Mouse (Mus musculus): ENCODE measurements around the gene Gdpgp1. TPM values are rescaled to one million over a fixed set of nuclear protein-coding genes. Genes with fewer than 3 reads are reported as not detected.

Gene Gdpgp1
- polyA plus RNA-seq, 1 experiment from 2014 or later = 5.6 TPM

DNA sequence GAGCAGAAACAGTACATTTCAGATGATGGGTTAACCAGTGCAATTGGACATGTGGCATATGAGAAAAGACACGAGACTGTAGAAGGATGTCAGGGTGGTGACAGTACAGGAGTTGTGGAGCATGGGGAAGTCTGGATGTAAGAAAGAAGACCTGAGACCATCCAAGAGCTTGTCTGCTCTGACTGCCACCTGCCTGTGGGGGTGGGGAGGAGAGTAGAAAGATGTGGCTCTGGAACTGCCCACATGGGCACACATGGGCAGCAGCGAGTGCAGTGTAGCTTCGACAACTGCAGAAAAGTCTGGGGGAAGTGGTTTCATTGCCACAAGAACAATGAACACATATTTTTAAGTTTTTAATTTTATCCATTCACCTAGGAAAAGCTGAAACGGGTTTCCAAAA is 35.3 kb upstream of the Gdpgp1 start:
- Histone ChIP-seq H3K27ac (ENCODE audit: low read depth, low read length) (peak overlapping the region; percentile 91), H3K4me3 (ENCODE audit: low read depth, low read length) (peak overlapping the region; percentile 54), H3K27me3 (ENCODE audit: control insufficient read depth, insufficient read depth, low read length) (no peaks in the 10 kb centered on the region), H3K9ac (ENCODE audit: low read depth, low read length) (peak overlapping the region; percentile 75; the same call in 1 of the 2 replicates), H3K4me2 (replicated peaks; ENCODE audit: low read depth, low read length) (peak overlapping the region; percentile 61), H3K4me1 (replicated peaks; ENCODE audit: control insufficient read depth, insufficient read depth, low read length) (peaks cover 9% of the 10 kb centered on the region), H3K9me3 (ENCODE audit: control insufficient read depth, low read length) (no peaks in the 10 kb centered on the region), H3K36me3 (ENCODE audit: control insufficient read depth, insufficient read depth, low read length) (no peaks in the 10 kb centered on the region)
- WGBS = 19% methylated on average over 4 of the region's 4 CpGs
- DNase-seq (ENCODE audit: low spot score) (no peak), ATAC-seq (ENCODE audit: low FRiP score) (no peak)

DNA sequence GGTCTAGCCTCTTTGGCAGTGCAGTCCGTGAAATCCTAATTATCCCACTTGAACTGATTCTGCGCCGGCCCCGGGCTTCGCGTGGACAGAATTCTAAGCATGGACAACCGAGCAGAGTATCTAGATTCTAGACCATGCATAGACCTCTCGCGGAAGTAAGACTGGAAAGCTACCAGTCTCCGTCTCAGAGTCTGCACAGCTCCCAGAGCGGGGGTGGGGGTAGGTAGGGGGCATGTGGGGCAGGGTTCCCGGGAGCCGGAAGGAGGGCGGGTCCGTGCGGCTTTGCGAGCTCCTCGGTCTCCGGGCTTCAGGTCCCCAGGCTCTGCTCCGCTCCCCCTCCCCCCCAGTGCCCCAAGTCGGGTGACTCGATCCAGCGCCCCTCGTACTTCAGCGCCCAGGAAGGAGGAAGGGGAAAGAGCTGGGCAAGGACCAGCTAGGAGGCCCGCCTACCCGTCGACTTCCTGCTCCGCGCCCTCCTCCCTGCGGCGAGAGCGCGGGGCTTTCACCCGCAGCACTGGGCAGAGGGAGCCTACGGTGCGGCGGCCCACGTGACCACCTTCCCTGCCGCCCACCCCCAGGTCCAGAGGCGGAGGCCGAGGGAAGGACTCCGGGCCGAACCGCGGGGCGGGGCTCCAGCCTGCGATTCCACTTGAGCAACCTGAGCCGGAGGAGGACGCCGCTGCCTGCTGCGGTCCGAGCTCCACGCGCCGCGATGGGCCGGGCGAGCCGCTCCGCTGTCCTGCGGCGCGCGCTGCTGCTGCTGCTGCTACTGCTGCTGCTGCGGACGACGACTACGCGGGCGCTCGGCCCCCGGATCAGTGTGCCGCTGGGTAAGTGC is 34.5 kb upstream of the Gdpgp1 start:
- peak; percentile 94 for ATAC-seq (ENCODE audit: low FRiP score)
- WGBS = under 1% methylated on average over 55 of the region's 74 CpGs
- Histone ChIP-seq H3K27me3 (ENCODE audit: control insufficient read depth, insufficient read depth, low read length) (no peaks in the 10 kb centered on the region), H3K9ac (ENCODE audit: low read depth, low read length) (peak overlapping the region; percentile 75), H3K4me3 (ENCODE audit: low read depth, low read length) (peak overlapping the region; percentile 54), H3K4me2 (replicated peaks; ENCODE audit: low read depth, low read length) (peak overlapping the region; percentile 61), H3K4me1 (replicated peaks; ENCODE audit: control insufficient read depth, insufficient read depth, low read length) (peaks cover 9% of the 10 kb centered on the region), H3K27ac (ENCODE audit: low read depth, low read length) (peak overlapping the region; percentile 91), H3K9me3 (ENCODE audit: control insufficient read depth, low read length) (no peaks in the 10 kb centered on the region), H3K36me3 (ENCODE audit: control insufficient read depth, insufficient read depth, low read length) (no peaks in the 10 kb centered on the region)
- DNase-seq (ENCODE audit: low spot score) = peak; percentile 89

DNA sequence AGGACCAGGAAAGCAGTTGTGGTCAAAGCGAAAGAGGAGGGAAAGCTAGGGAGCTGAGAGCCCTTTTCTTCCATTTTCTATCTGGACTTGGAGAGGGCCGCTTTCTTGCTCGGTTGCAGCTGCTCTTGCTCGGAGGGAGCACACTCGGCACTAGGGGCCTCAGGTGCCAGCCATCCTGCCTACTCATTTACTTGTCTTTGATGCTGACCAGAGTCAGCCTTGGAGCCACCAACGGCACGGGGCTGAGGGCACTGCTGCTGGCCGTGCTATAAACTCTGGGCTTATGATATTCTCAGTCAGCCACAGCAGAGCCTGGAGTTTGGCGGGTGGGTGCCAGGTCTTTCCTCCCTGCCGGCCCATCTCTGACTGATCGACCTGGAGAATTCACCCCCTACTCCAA is 33.8 kb upstream of the Gdpgp1 start:
- H3K36me3 ChIP-seq (ENCODE audit: control insufficient read depth, insufficient read depth, low read length) = no peaks in the 10 kb centered on the region
- H3K4me3 ChIP-seq (ENCODE audit: low read depth, low read length) = peak overlapping the region; percentile 54
- peaks cover 9% of the 10 kb centered on the region for H3K4me1 ChIP-seq (replicated peaks; ENCODE audit: control insufficient read depth, insufficient read depth, low read length)
- no peak for DNase-seq (ENCODE audit: low spot score)
- peak overlapping the region; percentile 61 for H3K4me2 ChIP-seq (replicated peaks; ENCODE audit: low read depth, low read length)
- ATAC-seq (ENCODE audit: low FRiP score) = peak; percentile 28; the same call in 1 of the 2 replicates
- H3K27me3 ChIP-seq (ENCODE audit: control insufficient read depth, insufficient read depth, low read length) = no peaks in the 10 kb centered on the region
- H3K9ac ChIP-seq (ENCODE audit: low read depth, low read length) = peak overlapping the region; percentile 75
- peak overlapping the region; percentile 91 for H3K27ac ChIP-seq (ENCODE audit: low read depth, low read length)
- no peaks in the 10 kb centered on the region for H3K9me3 ChIP-seq (ENCODE audit: control insufficient read depth, low read length)
- 3% methylated on average over 11 of the region's 11 CpGs for WGBS

DNA sequence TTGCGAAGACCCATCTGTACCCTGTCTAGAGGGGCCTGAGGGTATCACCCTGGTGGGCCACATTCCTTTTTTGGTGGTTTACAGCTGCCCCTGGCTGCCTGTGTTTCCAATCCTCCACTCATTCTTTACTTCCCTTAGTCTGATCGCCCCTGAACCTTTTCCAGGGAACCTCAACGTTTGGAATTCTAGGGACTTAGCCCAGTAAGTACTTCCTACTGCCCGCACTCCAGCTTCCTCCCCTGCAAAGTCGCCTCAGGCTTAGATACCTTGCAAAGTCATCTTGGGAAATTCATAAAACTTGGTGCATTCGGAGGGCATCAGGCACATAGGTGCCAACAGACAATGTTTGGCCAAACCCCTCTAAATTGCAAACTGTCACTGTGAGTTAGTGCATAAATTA is 33.4 kb upstream of the Gdpgp1 start:
- 41% methylated on average over 6 of the region's 6 CpGs for WGBS
- H3K9ac ChIP-seq (ENCODE audit: low read depth, low read length) = peak overlapping the region; percentile 75
- no peak for ATAC-seq (ENCODE audit: low FRiP score)
- no peaks in the 10 kb centered on the region for H3K36me3 ChIP-seq (ENCODE audit: control insufficient read depth, insufficient read depth, low read length)
- H3K27me3 ChIP-seq (ENCODE audit: control insufficient read depth, insufficient read depth, low read length) = no peaks in the 10 kb centered on the region
- peak overlapping the region; percentile 91 for H3K27ac ChIP-seq (ENCODE audit: low read depth, low read length)
- peak overlapping the region; percentile 61 for H3K4me2 ChIP-seq (replicated peaks; ENCODE audit: low read depth, low read length)
- peak overlapping the region; percentile 54 for H3K4me3 ChIP-seq (ENCODE audit: low read depth, low read length)
- H3K9me3 ChIP-seq (ENCODE audit: control insufficient read depth, low read length) = no peaks in the 10 kb centered on the region
- no peak for DNase-seq (ENCODE audit: low spot score)
- H3K4me1 ChIP-seq (replicated peaks; ENCODE audit: control insufficient read depth, insufficient read depth, low read length) = peaks cover 9% of the 10 kb centered on the region

DNA sequence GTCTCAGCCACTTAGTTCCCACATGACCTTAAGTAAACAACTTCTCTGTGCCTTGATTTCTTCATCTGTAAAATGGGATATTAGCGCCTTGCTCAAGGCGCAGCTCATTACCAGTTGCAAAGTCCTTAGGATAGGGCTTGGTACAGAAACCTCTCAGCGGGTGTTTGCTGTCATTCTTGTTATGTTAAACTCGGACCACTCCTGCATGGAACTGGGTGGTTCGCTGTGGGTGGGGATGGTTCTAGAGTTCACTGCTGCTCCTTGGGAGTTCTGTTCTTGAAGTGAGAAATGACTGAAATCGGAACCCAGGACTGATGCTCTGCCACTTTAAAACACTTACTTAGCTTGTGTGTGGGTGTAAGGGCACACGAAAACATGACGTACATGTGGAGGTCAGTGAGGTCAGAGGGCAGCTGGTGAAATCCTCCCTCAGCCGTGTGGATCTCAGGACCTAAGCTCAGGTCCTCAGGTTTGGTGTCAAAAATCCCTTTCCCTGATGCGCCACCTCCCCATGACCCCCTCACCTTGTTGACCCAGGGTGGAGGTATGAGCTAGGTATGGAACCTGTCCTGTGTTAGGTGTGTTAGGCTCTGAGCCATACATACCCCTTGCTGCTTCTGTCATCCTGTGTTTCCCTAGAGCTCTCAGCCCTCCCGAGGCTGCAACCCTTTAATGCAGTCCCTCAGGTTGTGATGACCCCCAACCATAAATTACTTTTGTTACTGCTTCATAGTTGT is 32.6 kb upstream of the Gdpgp1 start:
- Histone ChIP-seq H3K9ac (ENCODE audit: low read depth, low read length) (no peak overlapping the region), H3K4me2 (replicated peaks; ENCODE audit: low read depth, low read length) (peak overlapping the region; percentile 61), H3K4me1 (replicated peaks; ENCODE audit: control insufficient read depth, insufficient read depth, low read length) (peaks cover 6% of the 10 kb centered on the region), H3K4me3 (ENCODE audit: low read depth, low read length) (no peak overlapping the region), H3K36me3 (ENCODE audit: control insufficient read depth, insufficient read depth, low read length) (no peaks in the 10 kb centered on the region), H3K27me3 (ENCODE audit: control insufficient read depth, insufficient read depth, low read length) (no peaks in the 10 kb centered on the region), H3K27ac (ENCODE audit: low read depth, low read length) (no peak overlapping the region), H3K9me3 (ENCODE audit: control insufficient read depth, low read length) (no peaks in the 10 kb centered on the region)
- DNase-seq (ENCODE audit: low spot score) (no peak), ATAC-seq (ENCODE audit: low FRiP score) (no peak)
- WGBS = 68% methylated on average over 11 of the region's 11 CpGs

DNA sequence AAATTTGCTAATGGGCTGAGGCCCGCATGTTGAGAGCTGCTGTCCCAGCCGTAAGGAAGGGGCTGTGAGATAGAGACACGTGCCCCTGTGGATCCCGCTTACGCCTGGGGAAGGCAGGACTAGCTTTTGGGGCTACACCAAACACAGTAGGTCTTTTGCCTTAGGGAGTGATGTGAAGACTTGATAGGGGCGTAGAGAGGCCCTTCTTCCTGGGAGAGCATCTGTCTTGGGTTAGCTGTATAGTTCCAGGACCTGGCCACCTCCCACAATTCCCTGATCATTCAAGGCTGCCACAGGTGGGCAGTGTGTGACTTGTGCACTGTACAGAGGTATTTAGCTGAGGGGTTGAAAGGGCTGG is 32.1 kb upstream of the Gdpgp1 start:
- no peak for ATAC-seq (ENCODE audit: low FRiP score)
- Histone ChIP-seq H3K4me2 (replicated peaks; ENCODE audit: low read depth, low read length) (no peak overlapping the region), H3K9ac (ENCODE audit: low read depth, low read length) (no peak overlapping the region), H3K27ac (ENCODE audit: low read depth, low read length) (no peak overlapping the region), H3K4me3 (ENCODE audit: low read depth, low read length) (no peak overlapping the region), H3K36me3 (ENCODE audit: control insufficient read depth, insufficient read depth, low read length) (no peaks in the 10 kb centered on the region), H3K4me1 (replicated peaks; ENCODE audit: control insufficient read depth, insufficient read depth, low read length) (peaks cover 6% of the 10 kb centered on the region), H3K27me3 (ENCODE audit: control insufficient read depth, insufficient read depth, low read length) (no peaks in the 10 kb centered on the region), H3K9me3 (ENCODE audit: control insufficient read depth, low read length) (no peaks in the 10 kb centered on the region)
- no peak for DNase-seq (ENCODE audit: low spot score)
- WGBS = 84% methylated on average over 6 of the region's 6 CpGs

DNA sequence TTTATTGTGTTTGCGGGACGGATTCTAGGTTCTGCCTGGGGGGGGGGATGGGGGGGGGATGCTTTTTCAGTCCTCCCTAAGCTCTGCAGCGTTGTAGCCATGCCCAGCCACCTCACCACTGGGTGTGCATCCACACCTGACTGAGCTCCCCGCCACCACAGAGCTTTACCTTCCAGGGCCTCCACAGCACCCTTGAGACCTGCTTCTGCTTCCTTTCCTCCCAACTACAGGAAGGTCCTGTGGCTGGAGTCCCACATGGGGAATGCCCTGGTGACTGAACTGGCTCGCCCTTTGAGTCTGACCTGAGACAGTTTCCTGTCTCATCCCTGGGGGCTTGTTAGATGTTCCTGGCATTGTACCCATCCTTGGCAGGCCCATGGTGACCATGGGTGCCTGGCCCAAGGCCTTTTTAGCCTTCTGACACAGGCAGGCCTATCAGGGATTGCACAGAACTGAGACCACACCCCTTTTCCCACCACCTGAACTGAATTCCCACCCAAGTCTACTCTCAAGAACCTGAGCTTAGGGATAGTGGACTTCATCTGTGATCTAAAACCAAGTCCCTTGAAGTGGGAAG is 31.6 kb upstream of the Gdpgp1 start:
- Histone ChIP-seq H3K27ac (ENCODE audit: low read depth, low read length) (no peak overlapping the region), H3K36me3 (ENCODE audit: control insufficient read depth, insufficient read depth, low read length) (no peaks in the 10 kb centered on the region), H3K4me1 (replicated peaks; ENCODE audit: control insufficient read depth, insufficient read depth, low read length) (peaks cover 6% of the 10 kb centered on the region), H3K4me3 (ENCODE audit: low read depth, low read length) (no peak overlapping the region), H3K9me3 (ENCODE audit: control insufficient read depth, low read length) (no peaks in the 10 kb centered on the region), H3K27me3 (ENCODE audit: control insufficient read depth, insufficient read depth, low read length) (no peaks in the 10 kb centered on the region), H3K9ac (ENCODE audit: low read depth, low read length) (no peak overlapping the region), H3K4me2 (replicated peaks; ENCODE audit: low read depth, low read length) (no peak overlapping the region)
- WGBS = 90% methylated on average over 5 of the region's 5 CpGs
- no peak for ATAC-seq (ENCODE audit: low FRiP score)
- DNase-seq (ENCODE audit: low spot score) = no peak

DNA sequence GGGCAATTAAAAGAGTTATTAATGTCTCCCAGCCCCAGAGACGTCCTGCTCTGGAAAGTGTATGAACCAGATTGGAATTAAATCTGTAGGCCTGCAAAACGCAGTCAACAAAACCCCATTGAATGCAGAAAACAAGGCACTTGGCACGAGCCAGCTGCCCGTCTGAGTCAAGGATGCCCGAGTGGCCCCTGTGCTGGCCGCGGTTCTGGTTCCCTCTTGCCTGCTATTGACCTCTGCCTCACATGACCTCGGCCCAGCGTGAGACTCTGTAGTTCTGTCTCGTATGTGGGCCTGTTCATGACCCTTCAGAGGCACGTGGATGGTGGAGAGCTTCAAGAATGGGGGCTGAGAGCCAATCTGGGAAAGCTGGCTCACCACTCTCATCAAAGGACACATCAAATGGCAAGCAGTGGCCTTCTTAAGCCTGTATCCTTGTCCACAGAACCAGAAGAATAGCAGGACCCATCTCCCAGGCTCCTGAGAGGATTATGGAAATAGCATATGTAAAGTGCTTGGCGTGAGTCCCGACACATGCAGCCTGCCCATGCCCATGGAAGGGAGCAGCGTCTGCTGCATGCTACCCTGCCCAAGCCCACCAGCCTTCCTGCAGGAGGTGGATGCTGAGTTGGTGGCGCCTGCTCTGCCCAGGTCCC is 30.7 kb upstream of the Gdpgp1 start:
- no peak for ATAC-seq (ENCODE audit: low FRiP score)
- 88% methylated on average over 15 of the region's 15 CpGs for WGBS
- Histone ChIP-seq H3K4me2 (replicated peaks; ENCODE audit: low read depth, low read length) (no peak overlapping the region), H3K27me3 (ENCODE audit: control insufficient read depth, insufficient read depth, low read length) (no peaks in the 10 kb centered on the region), H3K4me1 (replicated peaks; ENCODE audit: control insufficient read depth, insufficient read depth, low read length) (peaks cover 6% of the 10 kb centered on the region), H3K27ac (ENCODE audit: low read depth, low read length) (no peak overlapping the region), H3K4me3 (ENCODE audit: low read depth, low read length) (no peak overlapping the region), H3K9me3 (ENCODE audit: control insufficient read depth, low read length) (no peaks in the 10 kb centered on the region), H3K9ac (ENCODE audit: low read depth, low read length) (no peak overlapping the region), H3K36me3 (ENCODE audit: control insufficient read depth, insufficient read depth, low read length) (no peaks in the 10 kb centered on the region)
- no peak for DNase-seq (ENCODE audit: low spot score)
